Mouse (Mus musculus) T-cell, adult 2 months (primary cell): Measurements from ENCODE around the gene Nkx1-2.

Experiments used
- DNase-seq: peaks from one replicate; pipeline ENCODE4 v3.0.0; 2022; ENCODE audit warnings: low spot score

Gene Nkx1-2

GRCm38 (mm10) chr7:132599071-132599975 lies at the start of gene Nkx1-2:
Gene Nkx1-2 (minus strand): TSS chr7:132599637.
- DNase-seq, result no peak

GRCm38 (mm10) chr7:132646514-132646913 lies 47.1 kb upstream of the Nkx1-2 start:
- no peak for DNase-seq

GRCm38 (mm10) chr7:132644605-132645279 lies 45.3 kb upstream of the Nkx1-2 start:
- no peak for DNase-seq

- DNase-seq, result no peak
These were observed 42.2 kb upstream of the Nkx1-2 start for GRCm38 (mm10) chr7:132641606-132642005.

DNA sequence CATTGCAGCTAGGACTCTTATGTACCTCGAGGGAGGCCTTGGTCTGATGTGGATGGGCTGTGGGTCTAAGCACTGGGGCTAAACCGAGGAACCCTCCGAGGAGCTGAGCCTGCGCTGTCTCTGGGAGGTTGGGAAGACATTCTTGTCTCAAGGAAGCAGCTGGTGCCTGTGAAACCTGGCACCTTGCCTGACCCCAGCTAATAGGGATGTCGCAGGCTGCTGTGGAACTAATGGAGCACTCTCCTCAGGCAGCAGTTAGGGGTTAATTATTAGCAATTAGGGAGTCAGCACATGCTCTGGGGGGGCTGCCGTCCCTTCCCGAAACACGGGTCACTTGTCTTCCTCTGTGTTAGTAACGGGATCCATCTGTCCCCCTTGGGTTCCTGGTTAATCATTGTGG lies 41.5 kb upstream of the Nkx1-2 start:
- no peak for DNase-seq

- peak; percentile 35 for DNase-seq
These were observed 39.1 kb upstream of the Nkx1-2 start for GRCm38 (mm10) chr7:132638446-132639087.

DNA sequence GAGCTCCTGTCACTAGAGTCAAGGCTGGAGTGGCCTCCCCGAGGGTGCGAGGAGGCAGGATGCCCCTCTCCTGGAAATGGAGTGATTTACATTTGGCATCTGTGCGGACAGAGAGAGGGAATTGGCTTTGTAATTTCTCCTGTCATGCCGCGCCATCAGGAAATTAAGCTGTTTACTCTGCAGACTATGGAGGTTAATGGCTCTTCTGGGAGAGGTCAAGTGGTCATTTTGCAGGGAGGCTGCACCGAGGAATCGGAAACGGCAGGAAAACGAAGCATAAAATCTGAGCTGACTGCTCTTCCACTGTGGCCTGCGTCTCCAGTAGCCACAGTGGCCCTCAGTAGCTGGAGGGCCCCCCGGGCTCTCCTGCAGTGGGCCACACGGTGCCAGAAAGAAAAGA lies 37.9 kb upstream of the Nkx1-2 start:
- DNase-seq, result no peak

DNA sequence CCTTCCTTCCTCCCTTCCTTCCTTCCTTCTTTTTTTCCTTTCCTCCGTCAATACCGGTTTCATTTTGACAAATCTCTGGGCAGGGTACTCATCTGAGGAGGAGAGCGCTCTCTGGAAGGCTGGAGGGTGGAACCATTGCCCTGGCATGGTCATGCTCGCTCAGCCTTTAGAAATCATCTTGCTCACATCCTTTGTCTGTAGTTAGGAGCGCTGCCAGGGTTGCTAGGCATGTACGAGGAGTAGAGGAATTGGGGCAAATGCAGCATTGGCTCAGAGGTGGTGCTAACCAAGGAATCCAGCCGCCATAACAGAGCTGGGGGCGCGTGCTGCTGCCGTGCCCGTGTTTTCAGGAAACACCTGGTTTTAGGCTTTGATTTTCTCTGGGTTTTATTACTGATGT lies 31.9 kb upstream of the Nkx1-2 start:
- no peak for DNase-seq

DNA sequence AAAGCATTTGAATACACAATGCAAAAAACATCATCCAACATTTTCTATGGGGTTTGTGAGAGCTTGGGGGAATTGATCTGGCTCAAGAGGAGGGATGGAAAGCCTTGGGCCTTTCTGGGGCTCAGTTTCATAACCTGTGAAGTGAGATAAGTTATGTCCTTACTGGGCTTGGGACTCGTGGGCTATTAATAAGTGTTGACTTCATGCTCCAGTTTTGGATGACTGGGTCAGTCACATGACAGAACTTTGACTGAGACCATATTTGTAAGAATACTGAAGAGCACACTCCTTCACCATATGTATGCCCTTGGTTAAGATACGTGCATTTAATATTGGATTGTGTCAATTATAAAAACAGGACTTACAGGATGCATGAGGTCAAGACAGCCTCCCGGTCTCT lies 28.0 kb upstream of the Nkx1-2 start:
- DNase-seq, result no peak

- DNase-seq, result no peak
These were observed 26.7 kb upstream of the Nkx1-2 start for GRCm38 (mm10) chr7:132626174-132626573.

DNA sequence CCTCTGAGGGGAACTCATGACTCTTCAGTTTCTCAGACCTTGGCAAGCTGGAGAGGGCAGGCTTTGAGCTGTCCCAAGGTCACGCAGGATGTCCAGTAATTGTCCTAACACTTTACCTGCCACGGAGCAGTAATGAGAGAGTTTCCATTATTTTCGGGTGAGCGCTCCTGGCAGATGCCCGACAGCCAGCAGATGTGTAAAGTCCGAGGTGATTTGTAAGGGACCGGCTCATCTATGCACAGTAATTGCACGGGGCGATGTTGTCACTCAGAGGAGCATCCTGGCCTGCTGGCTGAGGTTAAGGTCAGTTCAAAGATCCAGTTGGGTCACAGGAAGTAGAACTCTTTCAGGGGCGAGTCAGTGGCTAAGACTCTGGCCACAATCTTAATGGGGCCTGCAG lies 24.7 kb upstream of the Nkx1-2 start:
- DNase-seq, result no peak

DNA sequence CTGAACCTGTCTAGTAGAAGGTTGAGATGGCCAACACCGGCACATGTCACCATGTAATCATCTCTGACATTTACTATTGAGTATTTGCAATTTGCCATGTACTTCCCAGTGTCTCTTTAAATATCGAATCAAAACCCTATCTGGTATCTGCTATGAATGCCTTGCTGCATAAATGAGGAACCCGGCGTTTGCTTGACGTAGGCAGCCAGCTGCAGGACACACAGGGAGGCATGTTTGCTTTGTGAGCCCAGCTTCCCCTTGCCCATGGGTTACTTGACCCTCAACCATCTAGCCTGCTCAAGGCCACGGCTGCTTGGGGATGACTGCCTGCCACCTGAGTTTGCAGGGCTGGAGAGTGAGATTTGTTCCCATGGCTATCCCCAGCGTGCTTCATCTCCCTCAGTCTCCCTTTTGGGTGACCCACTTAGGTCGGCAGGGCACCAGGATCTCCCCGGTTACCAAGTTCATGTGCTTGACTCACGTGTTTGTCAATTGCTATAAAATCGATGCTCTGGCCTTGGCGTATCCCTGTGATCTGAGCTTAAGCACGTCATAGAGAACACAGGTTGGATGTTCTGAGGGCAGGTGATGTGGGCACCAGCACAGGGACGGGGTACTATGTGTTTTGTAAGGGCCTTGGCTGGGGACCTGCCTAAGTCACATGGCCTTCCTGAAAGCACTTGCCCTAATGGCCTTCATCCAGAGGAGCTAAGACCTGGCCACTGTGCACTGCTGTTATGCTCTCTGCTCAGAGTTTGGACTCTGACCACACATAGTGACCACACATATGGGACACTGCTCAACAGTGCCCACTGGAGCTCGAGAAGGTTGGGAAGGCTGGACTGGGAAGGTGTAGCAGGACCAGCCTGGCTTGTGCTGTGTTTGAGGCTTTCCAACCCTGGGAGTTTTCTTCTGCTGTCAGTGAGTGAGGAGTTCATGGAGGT lies 20.8 kb upstream of the Nkx1-2 start:
- no peak for DNase-seq

- no peak for DNase-seq
These were observed 20.1 kb upstream of the Nkx1-2 start for GRCm38 (mm10) chr7:132619549-132619948.

- DNase-seq, result no peak
These were observed 17.7 kb upstream of the Nkx1-2 start for GRCm38 (mm10) chr7:132617021-132617564.

DNA sequence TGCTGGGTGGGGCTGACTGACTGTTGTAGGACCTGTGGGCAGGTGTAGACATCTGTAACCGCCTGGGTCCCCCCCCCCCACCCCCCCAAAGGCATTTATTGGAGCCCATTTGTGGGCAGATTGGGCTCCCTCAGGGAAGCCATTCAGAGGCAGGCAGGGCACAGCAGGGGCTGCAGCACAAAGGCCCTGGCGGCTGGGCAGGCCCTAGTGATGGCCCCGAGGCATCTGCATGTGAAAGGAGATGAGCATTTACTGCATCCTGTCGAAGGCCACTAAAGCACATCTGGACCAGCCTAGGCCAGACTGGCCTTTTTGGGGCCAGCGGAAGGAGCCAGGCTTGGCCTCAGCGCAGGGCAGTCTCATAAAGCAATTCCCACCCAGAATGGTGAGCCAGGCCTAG lies 17.0 kb upstream of the Nkx1-2 start:
- no peak for DNase-seq

DNA sequence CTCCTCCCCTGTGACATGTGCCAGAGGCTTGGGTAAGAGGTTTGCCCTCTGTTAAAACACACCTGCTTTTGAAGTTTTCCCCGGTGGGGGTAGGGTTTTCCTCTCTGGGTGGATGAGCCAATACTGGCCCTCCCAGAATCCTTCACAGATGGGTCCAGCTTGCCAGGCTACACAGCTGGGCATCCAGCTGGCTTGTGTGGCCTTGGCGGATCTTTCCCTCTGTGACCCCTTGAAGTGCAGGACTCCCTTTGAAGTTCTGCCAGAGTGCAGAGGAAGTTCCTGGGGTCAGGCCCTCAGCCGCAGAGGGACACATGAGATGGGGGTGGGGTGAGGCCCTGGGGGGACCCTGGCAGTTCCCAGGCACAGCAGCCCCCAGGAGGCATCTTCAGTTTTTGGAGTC lies 15.9 kb upstream of the Nkx1-2 start:
- no peak for DNase-seq

- no peak for DNase-seq
These were observed 12.1 kb upstream of the Nkx1-2 start for GRCm38 (mm10) chr7:132611530-132611929.

- peak; percentile 83 for DNase-seq
These were observed 11.3 kb upstream of the Nkx1-2 start, which contains the start of gene Lhpp for GRCm38 (mm10) chr7:132610468-132611318. Gene Lhpp (plus strand): TSS chr7:132610638.

DNA sequence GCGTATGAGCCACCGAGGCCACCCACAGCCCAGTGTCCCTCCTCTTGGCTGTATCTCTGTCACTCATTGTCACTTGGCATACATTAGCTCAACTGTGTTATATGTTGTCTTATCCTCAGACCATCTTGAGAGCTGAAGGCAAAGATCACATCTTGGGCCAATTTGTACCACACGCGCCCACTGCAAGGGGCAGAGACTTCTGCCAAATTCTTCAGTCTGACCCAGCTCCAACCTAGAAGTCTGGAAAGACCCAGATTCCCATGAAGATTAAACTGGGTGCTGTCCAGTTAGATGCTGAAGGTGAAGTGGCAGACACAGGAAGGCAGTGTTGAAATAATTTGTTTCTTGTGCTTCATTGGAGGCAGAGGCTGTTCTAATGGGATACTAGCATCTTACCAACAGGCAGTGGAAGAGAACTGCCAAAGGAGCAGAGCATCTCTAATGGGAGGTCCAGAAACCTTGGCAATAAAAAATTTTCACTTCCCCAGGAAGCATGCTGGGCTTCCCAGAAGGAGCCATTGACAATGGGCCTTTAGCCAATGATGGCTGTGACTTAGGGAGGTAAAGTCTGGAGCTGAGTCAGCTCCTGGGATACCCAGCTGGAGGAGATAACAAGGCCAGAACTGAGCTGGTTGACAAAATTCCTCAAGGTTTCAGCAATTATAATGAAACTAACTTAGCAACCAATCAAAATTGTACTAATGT lies 9.0 kb upstream of the Nkx1-2 start:
- DNase-seq, result no peak

DNA sequence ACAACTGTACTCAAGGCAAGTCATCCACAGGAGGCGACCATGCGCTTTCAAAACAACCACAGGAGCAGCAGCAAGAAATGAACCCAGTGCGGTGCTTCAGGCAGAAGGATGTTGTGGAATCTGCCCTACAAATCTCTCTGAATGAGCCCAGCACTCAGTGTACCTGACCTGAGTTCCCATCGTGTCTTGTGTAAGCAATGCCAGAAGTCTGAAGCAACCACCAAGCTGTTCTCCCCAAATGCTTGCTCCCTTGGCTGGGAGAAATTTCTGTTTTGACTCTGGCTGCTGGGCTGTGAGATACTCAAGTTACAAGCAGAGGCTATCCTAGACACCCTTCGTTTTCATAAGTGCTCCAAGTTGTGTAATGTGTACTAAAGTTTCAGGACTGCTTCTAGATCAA lies 6.3 kb upstream of the Nkx1-2 start:
- no peak for DNase-seq
